Mouse (Mus musculus) megakaryocyte, embryonic 14.5 days (primary cell): ENCODE data around the gene Tmem135.

Experiments
- FLI1 ChIP-seq: IDR thresholded peaks from 2 replicates; pipeline ENCODE4 v1.6.1; 2012; ENCODE audit warnings: low read length, inconsistent platforms, mixed read lengths
- GATA1 ChIP-seq: IDR thresholded peaks from 3 replicates; pipeline ENCODE4 v1.6.1; 2012; ENCODE audit warnings: mixed read lengths, low read length, inconsistent platforms, borderline replicate concordance

DNA sequence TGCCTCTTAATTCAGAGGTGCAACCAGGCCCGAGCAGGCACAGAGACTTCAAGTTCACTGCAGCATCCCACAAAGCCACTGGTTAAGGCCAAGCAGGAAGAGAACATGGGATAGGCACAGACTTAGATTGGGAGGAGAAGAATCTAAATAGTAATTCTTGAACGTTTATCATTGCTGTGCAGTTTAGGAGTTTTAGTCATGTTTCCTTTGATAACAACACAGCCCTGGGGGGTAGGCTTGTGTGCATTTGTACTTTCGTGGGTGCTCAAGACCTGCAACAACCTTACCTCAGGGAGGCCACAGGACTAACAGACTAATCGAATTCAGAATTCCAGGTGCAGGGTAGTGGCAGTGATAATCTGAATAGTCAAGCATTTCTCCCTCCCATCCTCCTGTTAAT lies 238.5 kb downstream of the Tmem135 start:
- TF ChIP-seq FLI1, result no peak
- no peak for TF ChIP-seq GATA1
